Mouse (Mus musculus) NIH3T3 (cell line): ENCODE data around the gene Timm13.
A peak's percentile ranks its signal among the peaks of the same experiment; 100 is the strongest.

ENCODE experiments used
- DNase-seq: peaks from one replicate; pipeline ENCODE4 v3.0.0-alpha.2; 2012; ENCODE audit warnings: low read depth

Gene Timm13

GRCm38 (mm10) chr10:80858350-80858935 lies 42.3 kb downstream of the Timm13 start:
- DNase-seq = no peak

GRCm38 (mm10) chr10:80857848-80858247 lies 42.9 kb downstream of the Timm13 start:
- no peak for DNase-seq

GRCm38 (mm10) chr10:80857386-80857785 lies 43.4 kb downstream of the Timm13 start:
- DNase-seq = no peak

GRCm38 (mm10) chr10:80856908-80857307 lies 43.9 kb downstream of the Timm13 start:
- no peak for DNase-seq

GRCm38 (mm10) chr10:80856267-80856666 lies 44.5 kb downstream of the Timm13 start:
- peak; percentile 80 for DNase-seq

GRCm38 (mm10) chr10:80855749-80856073 lies 45.1 kb downstream of the Timm13 start:
- peak; percentile 45 for DNase-seq

GRCm38 (mm10) chr10:80854913-80855748 lies 45.6 kb downstream of the Timm13 start, which contains the start of the genes Lsm7 and Sppl2b:
Gene Lsm7 (minus strand): TSS chr10:80855209.
Gene Sppl2b (plus strand): TSS chr10:80855275.
- DNase-seq = peak; percentile 99
